Mouse (Mus musculus) MEL-GATA-1-ER (cell line): Measurements from ENCODE around the gene Sh3pxd2a.

Experiments used
- DNase-seq: peaks from one replicate; pipeline ENCODE4 v3.0.0-alpha.2; 2012; ENCODE audit warnings: low read depth; ENCODE audit errors: extremely low read depth

Gene Sh3pxd2a

GRCm38 (mm10) chr19:47464304-47465241 is at the start of gene Sh3pxd2a:
TSS of gene Sh3pxd2a (minus strand) at chr19:47464401.
- DNase-seq: no peak

GRCm38 (mm10) chr19:47513618-47513897 is 49.4 kb upstream of the Sh3pxd2a start:
- DNase-seq: no peak

- DNase-seq: no peak
These were observed 48.8 kb upstream of the Sh3pxd2a start for GRCm38 (mm10) chr19:47512794-47513617.

GRCm38 (mm10) chr19:47511958-47512357 is 47.8 kb upstream of the Sh3pxd2a start:
- no peak for DNase-seq

GRCm38 (mm10) chr19:47511294-47511675 is 47.1 kb upstream of the Sh3pxd2a start:
- DNase-seq: no peak

- peak; percentile 84 for DNase-seq
These were observed 46.5 kb upstream of the Sh3pxd2a start for GRCm38 (mm10) chr19:47510473-47511293.

GRCm38 (mm10) chr19:47510135-47510472 is 45.9 kb upstream of the Sh3pxd2a start:
- DNase-seq: peak; percentile 30

GRCm38 (mm10) chr19:47508771-47509281 is 44.6 kb upstream of the Sh3pxd2a start:
- DNase-seq: peak; percentile 78

- DNase-seq: peak; percentile 98
These were observed 44.0 kb upstream of the Sh3pxd2a start for GRCm38 (mm10) chr19:47508191-47508590.

- DNase-seq: peak; percentile 79
These were observed 43.2 kb upstream of the Sh3pxd2a start for GRCm38 (mm10) chr19:47507128-47508121.

- peak; percentile 40 for DNase-seq
These were observed 39.4 kb upstream of the Sh3pxd2a start for GRCm38 (mm10) chr19:47503625-47504024.

GRCm38 (mm10) chr19:47502563-47502962 is 38.4 kb upstream of the Sh3pxd2a start:
- peak; percentile 45 for DNase-seq

- DNase-seq: no peak
These were observed 36.3 kb upstream of the Sh3pxd2a start for GRCm38 (mm10) chr19:47500389-47501011.

- no peak for DNase-seq
These were observed 35.6 kb upstream of the Sh3pxd2a start for GRCm38 (mm10) chr19:47499841-47500240.

GRCm38 (mm10) chr19:47498942-47499341 is 34.7 kb upstream of the Sh3pxd2a start:
- DNase-seq: no peak

GRCm38 (mm10) chr19:47497736-47498135 is 33.5 kb upstream of the Sh3pxd2a start:
- no peak for DNase-seq

- DNase-seq: no peak
These were observed 33.1 kb upstream of the Sh3pxd2a start for GRCm38 (mm10) chr19:47497313-47497712.

GRCm38 (mm10) chr19:47493017-47493997 is 29.1 kb upstream of the Sh3pxd2a start:
- DNase-seq: no peak
